Mouse (Mus musculus): Measurements from ENCODE around the gene Faap100.

Faap100 gene

GRCm38 (mm10) chr11:120320156-120320555, 58.4 kb downstream of the Faap100 start:
- DNase-seq (ENCODE audit: extremely low read depth, low read depth), result no peak

DNA sequence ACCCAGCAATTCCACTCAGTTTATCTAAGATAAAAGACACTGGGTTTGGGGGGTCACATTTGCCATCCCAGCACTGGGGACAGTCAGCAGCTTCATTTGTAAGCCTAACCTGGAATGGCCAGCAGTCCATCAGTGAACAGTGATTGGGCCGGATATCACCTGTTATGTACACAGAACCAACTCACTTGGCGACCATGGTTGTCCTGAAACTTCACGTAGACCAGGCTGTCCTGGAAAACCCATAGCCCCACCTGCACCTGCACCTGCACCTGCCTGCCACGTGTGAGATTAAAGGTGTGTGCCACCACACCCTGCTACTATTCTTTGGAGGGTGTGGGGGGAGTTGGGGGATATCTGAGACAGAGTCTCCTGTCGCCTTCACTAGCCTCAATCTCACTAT, 59.3 kb downstream of the Faap100 start:
- DNase-seq (ENCODE audit: extremely low read depth, low read depth), result no peak

All from MEL-GATA-1-ER (cell line).